Mouse (Mus musculus) lung, postnatal 4 days (tissue): ENCODE results near the gene Spsb2.
"Not testable (repeated sequence)": the region's sequence is repeated elsewhere in the genome, so short reads cannot be mapped to it uniquely, and the experiment has no call there.

ENCODE experiments used
- DNase-seq, 2 experiments: peaks; one replicate each; pipeline ENCODE4 v3.0.0; 2021

The Spsb2 gene

DNA sequence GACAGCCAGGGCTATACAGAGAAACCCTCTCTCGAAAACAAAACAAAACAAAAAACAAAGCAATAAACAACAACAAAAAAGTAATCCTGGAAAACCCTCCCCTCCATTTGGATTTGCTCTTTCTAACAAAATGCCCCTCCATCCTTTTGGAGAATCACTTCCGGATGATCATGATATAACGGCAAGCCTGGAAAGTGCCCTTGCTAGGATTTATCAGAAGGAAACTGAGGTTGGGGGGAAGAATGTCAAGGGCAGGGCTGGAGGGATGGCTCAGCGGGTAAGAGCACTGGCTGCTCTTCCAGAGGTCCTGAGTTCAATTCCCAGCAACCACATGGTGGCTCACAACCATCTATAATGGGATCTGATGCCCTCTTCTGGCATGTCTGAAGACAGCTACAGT, 4.8 kb upstream of the Spsb2 start:
- DNase-seq = peak in 1 of 2 experiments; percentile 10

DNA sequence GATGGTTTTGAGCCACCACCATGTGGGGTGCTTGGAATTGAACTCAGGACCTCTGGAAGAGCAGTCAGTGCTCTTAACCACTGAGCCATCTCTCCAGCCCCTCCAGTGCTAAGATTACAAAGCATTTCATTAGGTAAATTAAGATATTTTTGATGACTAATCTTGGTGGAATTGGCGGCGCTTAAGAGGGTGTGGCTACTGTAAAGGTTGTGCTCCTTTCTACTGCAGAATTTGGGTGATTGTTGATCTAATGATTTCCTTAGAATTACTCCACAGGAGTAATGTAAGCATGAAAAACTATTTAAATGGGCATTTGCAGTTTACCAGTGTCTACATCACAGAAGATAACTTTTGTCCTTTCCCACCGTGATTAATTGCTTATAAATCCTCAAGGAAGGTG, 4.1 kb upstream of the Spsb2 start:
- DNase-seq = no peak

DNA sequence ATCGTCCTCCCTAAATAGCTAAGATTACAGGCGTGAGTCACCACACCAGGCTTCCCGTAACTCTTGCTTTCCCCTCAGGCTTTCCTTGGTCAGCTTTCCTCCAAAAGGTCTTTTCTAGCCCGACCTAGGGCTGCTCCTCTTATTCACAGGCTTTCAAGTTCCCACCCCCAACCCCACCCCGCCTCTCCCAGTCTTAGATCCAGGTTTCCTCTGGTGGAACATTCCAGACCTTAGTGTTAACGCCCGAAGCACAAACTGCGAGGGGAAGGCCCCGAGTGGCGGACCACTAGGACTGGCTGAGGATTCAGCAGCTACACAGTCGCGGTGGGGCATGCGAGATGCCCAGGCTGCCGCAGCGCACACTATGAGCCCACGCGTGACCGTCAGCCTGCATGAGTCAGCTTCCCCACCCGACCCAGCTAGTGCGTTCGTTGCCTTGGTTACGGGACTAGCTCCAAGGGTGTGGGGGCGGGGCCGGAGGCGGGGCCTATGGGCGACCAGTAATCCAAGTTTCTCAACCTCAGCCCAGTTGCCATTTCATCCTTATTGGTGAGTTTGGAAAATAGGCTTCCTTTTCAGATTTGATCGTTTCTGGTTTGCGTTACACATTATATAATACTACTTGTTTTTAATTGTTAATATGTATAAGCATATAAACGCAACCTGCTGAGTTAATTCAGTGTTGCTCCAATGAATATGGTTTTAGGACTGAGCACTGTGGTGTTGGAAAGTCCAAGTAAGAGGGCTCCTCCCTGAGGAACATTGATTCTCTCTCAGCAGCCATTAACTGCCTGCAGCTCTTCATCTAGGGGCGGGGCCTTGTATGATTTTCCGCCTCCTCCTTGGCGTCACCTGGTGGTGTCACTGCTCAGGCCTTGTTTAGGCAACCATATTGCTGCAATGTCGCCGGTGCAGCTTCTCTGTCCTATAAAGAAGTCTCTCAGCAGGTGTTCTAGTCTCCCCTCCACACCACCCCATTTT, 2.8 kb upstream of the Spsb2 start:
- DNase-seq = peak; percentile 95

DNA sequence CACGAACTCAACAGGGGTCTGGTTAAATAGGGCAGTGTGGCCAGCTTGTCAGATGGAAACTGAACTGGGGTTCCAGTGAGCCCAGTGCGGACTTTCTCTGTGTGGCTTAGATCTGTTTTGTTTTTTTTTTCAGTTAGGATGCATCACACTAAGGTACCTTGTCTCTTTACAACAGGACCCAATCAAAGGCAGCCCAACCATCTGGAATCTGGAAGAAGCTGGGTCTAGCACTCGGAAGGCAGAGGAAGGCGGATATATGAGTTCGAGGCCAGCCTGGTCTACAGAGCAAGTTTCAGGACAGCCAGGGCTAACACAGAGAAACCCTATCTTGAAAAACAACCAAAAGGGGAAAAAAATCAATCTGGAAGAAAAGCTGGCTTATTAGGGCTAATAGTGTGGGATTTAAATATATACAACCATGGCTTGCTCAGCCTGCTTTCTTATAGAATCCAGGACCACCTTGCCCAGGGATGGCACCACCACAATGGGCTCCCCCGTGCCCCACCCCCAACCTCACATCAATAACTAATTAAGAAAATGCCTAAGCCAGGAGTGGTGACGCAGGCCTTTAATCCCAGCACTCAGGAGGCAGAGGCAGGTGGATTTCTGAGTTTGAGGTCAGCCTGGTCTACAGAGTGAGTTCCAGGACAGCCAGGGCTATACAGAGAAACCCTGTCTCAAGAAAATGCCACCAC, 1.9 kb upstream of the Spsb2 start:
- peak in 1 of 2 experiments; percentile 16 for DNase-seq

DNA sequence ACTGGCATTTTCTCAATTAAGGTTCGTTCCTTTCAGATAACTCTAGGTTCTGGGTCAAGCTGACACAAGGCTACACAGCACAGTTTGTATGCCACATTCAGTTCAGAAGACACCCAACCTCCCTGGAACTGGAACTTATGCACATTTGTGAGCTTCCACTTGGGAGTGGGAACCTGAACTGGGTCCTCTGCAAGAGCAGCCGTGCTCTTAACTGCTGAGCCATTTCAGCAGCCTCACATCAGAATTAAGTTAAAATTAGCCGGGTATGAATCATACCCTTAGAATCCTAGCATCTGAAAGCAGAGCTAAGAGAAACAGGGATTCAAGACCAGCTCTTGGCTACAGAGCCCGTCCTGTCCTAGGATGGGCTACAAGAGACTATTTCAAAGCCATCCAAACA, 1.1 kb upstream of the Spsb2 start:
- DNase-seq = no peak

DNA sequence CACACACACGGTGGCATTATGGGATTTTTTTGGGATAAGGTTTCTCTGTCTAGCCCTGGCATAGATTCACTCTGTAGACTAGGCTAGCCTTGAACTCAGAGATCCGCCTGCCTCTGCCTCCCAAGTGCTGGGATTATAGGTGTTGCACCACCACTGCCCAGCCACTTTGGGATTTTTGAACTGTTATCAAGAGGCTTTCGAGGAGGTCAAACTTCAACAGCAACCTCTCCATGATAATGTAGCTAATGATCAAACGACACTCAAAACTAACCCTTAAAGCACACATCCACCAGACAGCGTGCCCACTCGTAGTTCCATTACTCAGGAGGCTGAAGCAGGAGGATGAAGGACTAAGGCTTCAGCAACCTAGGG, 489 bp upstream of the Spsb2 start:
- DNase-seq = no peak

DNA sequence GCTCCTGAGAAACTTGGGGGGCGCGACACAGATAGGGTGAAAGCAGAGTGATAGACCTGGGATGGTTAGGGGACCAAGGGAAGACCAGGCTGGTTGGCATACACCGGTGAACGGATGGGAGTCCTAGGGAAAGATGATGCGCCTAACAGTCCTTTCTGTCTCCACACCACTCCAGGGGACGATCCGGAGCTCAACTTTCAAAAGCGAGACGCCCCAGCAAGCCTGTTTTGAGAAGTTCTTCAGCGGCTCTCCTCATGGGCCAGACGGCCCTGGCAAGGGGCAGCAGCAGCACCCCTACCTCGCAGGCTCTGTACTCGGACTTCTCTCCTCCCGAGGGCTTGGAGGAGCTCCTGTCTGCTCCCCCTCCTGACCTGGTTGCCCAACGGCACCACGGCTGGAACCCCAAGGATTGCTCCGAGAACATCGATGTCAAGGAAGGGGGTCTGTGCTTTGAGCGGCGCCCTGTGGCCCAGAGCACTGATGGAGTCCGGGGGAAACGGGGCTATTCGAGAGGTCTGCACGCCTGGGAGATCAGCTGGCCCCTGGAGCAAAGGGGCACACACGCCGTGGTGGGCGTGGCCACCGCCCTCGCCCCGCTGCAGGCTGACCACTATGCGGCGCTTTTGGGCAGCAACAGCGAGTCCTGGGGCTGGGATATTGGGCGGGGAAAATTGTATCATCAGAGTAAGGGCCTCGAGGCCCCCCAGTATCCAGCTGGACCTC, 752 bp downstream of the Spsb2 start:
- DNase-seq = peak; percentile 89 to 91

DNA sequence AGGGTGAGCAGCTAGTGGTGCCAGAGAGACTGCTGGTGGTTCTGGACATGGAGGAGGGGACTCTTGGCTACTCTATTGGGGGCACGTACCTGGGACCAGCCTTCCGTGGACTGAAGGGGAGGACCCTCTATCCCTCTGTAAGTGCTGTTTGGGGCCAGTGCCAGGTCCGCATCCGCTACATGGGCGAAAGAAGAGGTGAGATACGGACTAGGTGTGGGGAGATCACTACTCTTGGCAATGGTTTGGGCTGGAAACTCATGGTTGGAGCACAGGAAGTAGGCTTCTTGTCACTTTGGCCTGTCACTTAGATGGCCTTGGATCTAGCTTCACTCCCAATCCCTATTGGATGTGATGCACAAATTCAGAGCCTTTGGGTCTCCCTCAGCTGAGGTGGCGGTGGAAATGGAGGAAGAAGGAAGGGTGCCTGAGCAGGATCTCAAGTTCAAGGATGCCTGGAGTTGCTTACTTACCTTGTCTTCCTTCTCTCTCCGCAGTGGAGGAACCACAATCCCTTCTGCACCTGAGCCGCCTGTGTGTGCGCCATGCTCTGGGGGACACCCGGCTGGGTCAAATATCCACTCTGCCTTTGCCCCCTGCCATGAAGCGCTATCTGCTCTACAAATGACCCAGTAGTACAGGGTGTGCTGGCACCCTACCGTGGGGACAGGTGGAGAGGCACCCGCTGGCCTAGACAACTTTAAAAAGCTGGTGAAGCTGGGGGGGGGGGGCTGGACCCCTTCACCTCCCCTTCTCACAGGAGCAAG, 1.5 kb downstream of the Spsb2 start:
- DNase-seq = no peak

DNA sequence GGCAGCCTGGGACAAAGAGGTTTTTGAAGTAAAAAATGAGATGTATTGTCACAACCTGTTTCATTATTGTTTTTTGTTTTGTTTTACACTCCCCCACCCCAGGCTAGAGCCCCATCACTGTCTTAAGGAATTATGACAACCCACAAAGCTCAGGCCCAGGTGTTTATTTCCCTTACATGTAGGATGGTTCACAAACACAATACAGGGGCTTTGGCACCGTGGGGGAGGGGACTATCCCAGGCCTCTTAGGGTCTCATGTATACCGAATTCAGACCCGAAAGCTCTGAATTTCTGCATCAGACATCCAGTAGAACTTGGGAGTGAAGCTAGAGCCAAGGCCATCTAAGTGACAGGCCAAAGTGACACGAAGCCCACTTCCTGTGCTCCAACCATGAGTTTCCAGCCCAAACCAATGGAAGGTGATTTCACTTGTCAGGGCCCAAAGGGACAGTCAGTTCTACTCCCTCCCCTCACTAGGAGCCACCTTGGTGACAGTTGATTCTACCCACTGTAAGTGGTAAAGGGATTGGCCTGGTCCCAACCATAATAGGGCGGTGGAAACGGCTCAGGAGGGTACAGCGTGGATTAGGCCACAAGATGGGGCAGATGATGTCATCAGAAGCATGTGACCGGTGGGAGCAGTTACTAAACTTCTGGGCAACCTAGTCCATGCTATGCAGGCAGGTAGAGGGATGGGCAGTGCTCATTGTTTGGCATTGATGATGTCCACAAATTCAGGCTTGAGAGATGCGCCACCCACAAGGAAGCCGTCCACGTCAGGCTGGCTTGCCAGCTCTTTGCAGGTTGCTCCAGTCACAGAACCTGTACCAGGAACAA, 2.3 kb downstream of the Spsb2 start:
- DNase-seq = not testable (repeated sequence)

DNA sequence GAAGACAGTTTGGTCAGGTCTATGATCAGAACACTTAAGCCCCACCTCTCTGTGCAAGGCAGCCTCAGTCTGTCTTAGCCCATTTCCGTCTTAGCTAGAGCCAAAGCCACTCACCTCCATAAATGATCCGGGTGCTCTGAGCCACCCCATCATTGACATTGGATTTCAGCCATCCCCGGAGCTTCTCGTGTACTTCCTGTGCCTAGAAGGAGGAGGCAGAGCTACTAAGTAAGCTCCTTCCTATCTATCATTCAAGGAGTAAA, 2.9 kb downstream of the Spsb2 start:
- no peak for DNase-seq

DNA sequence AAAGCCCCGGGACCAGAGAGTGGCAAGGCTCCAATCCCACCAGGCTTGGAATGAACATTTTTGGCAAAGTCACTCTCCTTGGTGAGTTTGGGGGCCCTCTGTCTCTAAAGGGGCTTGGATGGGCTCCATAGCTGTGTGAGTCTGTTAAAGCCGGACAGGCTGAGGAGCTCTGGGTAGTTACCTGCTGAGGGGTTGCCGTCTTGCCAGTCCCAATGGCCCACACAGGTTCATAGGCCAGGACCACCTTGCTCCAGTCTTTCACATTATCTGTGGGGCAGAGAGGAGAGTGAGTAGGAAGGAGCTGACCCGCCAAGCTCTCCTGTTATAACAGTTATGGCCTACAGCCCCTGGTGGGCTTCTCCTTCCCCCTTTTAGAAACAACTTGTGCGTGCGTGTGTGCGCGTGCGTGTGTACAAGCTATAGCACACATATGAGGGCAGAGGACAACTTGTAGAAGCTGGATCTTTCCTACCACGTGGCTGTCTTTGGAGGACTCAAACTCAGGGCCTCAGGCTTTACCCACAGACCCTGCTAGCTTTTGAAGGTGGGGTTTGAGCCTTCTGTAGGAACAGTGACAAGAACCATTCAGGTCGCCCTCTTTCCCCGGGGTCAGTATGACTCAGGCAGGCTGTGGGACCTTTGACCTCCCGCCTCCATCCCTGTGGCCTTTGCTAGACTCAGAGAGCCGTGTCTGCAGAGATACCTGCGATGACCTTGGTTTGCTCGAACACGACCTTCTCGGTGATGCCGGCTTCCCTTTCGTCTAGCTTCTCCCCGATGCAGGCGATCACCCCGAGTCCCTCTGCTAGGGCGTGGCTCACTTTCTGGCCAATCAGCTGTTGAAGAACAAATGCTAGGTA, 3.5 kb downstream of the Spsb2 start:
- no peak for DNase-seq

DNA sequence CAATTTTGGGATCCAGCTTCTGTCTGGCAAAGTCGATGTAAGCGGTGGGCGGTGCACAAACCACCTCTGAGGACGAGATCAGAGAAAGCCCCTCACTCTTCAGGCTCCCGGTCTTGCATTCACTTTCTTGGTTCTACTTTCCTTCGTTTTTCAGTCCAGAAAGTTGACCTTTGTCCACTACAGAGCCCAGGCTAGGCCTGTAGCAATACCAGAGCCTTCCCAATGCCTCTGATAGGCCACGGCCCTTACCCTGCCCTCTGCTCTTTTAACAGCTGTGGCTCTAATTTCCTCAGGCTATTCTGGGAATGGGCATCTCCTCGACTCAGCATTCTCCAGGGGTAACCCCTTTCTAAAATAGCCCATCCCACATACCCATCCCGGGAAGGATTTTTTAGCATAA, 4.4 kb downstream of the Spsb2 start:
- DNase-seq = no peak

DNA sequence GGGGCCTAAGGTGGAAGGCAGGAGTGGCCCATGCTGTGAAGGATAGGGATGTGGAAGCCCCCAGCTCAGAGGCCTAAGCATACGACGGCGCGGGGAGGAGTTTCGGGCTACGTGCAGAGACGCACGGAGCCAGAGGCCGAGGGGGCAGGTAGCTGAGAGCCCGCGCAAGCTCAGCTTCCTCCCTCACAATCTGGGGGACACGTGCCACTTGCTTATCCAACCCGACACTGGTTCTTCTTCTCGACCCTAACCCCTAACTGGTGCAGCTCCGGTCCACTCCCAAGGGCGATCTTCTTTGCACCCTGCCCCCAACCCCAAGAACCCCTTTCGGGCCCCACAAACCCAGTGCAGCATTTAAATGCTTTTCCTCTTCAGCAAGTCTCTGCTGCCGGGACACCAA, 5.0 kb downstream of the Spsb2 start:
- DNase-seq = peak; percentile 69 to 71

DNA sequence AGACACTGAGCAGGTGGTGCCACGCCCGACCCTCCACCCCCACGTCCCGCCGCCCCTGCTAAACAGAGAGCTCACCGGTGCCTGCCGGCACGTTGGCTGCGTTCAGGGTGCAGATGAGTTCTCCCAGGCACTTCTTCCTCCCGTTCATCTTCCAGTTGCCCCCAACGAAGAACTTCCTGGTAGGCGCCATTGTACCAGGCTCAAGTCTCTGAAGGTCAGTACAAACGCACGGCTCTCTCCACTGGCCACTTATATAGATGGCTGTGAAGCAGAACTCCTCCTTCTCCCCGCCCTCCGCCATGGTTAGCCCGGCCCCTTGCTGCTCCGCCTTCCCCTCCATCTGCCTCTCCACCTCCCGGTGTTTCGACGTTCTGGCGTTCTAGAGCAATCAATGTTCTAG, 5.5 kb downstream of the Spsb2 start, which contains the start of gene Tpi1:
Tpi1 (minus strand) TSS at position 364 of the 400 bp plus-strand sequence.
- DNase-seq = peak; percentile 93 to 94

DNA sequence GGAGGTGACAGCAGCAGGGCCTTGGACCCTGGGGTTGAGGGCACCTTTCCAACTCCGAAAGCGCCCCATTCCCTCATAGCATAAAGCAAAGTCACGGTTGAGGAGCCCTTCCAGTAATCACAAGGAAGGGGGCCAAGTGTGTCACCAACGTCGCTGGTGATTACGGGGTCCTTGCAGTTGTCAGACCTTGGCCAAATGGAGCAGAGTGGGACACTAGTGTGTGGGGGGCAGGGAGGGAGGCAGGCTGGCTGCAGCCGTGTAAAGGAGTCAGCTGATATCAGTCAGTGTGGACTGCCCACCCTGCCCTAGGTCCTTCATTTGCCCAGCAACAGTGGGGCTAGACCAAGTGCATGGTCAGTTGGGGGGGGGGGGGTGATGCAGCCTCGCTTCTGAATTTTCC, 6.0 kb downstream of the Spsb2 start:
- DNase-seq = peak in 1 of 2 experiments; percentile 44

DNA sequence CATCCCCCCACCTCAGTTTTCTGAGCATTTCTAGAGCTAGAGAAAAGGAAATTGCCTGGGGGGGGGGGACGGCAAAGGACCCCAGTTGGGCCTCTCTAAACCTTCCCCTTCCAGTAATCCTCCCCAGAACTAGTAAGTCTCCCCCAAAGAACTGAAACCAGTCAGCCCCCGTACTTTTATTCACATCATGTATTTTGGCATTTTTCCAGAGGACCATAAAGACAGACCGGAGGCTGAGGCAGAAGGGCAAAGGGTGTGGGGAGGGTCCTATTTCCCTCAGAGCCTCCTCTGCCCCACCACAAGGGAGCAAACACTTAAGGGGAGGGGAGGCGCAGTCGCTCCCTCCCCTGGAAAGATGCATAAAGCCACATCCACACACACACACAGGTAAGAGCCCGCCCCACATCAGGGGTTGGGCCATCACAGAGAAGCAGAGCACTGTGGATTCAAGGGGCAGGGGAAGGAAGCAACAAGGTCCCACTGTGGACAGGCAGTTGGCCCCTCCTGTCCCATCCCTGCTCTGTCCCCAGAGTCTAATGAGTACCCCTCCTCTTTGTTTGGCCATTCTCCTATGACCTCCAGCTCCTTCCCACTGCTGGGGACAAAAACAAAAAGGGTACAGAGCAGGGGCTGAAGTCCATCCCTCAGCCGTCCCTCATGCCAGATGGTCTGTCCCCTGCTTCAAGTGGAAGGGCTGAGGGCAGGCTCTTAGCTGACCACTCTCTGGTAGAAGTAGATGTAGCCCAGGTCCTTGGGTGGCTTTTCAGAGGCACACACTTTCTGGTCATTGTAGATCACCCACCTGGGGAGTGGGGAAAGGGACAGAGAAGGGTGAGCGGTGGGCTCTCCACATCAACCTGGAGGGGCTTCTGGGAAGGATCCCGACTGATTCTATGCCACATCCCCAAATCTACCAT, 6.7 kb downstream of the Spsb2 start:
- DNase-seq = peak in 1 of 2 experiments; percentile 17

DNA sequence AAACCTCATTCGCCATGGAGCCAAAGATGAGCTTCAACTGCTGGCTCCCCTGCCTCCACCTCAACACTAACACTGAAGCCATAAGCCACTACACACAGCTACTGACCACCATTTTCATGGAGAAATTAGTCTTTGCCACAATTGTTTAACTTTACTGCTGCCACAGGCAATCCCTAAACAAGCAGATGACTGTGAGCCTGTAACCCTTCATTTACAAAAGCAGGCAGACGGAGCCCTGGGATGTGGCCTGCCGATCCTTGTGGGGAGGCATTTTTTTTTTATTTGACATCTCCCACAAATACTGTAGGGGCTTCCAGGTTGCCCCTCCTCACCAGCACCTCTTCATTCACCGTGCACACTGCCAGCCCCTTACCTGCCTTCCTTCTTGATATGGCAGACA, 8.2 kb downstream of the Spsb2 start:
- DNase-seq = peak in 1 of 2 experiments; percentile 11

DNA sequence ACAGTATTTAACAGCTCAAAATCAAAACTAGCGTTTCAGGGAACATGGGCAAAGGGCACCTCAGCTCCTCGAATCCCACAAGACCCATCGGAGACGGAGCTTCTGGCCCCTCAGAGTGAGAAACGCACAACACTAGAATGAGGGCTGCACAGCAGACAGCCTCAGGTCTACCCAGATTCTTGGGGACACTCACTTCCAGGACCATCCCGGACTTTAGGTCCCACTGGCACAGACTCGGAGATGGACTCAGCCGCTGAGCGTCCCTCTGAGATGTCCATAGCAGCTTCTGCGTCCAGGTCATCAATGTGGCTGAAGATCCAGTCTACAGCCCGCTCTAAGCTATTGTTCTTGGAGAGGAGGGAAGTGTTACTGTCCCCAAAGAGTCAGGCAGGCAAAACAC, 8.7 kb downstream of the Spsb2 start:
- peak in 1 of 2 experiments; percentile 17 for DNase-seq

DNA sequence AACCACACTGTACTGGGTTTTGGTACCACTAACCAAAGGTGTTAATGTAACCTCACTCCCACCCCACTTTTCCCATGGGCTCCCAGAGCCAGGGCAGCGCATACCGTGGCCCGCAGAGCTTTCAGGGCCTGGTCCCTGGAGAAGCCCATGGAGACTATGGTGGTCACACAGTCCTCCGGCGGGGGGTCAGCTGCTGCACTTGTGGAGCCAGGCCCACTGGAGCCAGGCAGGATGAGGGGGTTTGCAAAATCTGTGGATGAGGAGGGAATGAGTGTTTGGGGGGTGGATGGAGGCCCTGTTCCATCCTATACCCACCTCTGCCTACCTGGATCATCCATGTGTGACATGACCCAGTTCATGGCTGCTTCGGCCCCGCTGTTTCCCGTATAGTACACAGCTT, 9.1 kb downstream of the Spsb2 start:
- DNase-seq = peak in 1 of 2 experiments; percentile 21

DNA sequence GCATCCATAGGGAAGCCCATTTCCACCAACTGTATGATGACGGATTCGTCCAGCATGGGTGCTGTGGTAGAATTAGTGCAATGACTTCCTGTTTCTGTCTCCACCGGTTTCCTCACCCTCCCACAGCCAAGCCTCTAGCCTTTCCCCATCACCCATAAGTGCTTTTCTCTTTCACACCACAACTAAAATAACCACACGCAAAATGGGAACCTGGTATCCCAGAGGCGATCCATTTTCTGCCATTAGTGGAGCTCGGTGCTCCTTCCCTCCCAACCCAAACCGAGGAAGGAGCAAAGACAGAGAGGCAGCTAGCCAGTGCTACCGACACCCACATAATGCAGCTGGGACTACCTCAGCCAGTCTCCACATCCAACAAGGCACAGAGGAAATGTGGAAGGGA, 9.5 kb downstream of the Spsb2 start:
- DNase-seq = no peak
